Mouse (Mus musculus) CH12.LX (cell line): ENCODE data around the gene Camk2n1. TPM values are rescaled to one million over a fixed set of nuclear protein-coding genes. Genes with fewer than 3 reads are reported as not detected.

Experiments
- DNase-seq: peaks from one replicate; pipeline ENCODE4 v3.0.0-alpha.2; 2013; ENCODE audit errors: extremely low read depth
- H3K27ac ChIP-seq: 2 replicates; pipeline ENCODE4 v1.5.1; 2012; ENCODE audit warnings: low read depth, mild to moderate bottlenecking, control low read depth, moderate library complexity; ENCODE audit not compliant: insufficient read depth
- H3K27me3 ChIP-seq: replicated peaks from 2 replicates; pipeline ENCODE3; 2012; ENCODE audit warnings: inconsistent platforms
- H3K36me3 ChIP-seq, 2 experiments: replicated peaks in 1 of 2; 2 replicates each; pipeline versions ENCODE3 to v1.6.1; 2012; ENCODE audit warnings: inconsistent platforms in 1 of 2, low read length in 1 of 2, mild to moderate bottlenecking in 1 of 2, mixed read lengths in 1 of 2, moderate library complexity in 1 of 2; ENCODE audit not compliant: control insufficient read depth in 1 of 2, insufficient read depth in 1 of 2
- H3K4me1 ChIP-seq, 2 experiments: 2 replicates each; pipeline ENCODE4 v1.6.1; 2012; ENCODE audit warnings: inconsistent platforms in 1 of 2, moderate library complexity in 1 of 2; ENCODE audit not compliant: insufficient read depth in 2 of 2, control insufficient read depth in 1 of 2
- H3K4me2 ChIP-seq: 2 replicates; pipeline ENCODE4 v1.6.1; 2012; ENCODE audit warnings: low read depth, mild to moderate bottlenecking, control low read depth; ENCODE audit not compliant: poor library complexity, insufficient read depth, severe bottlenecking
- H3K4me3 ChIP-seq, 3 experiments: fragments of 150-350 bp in 1 of 3; sonication (generic) in 1 of 3; replicated peaks in 1 of 3; 2 replicates each; pipeline versions ENCODE3 to v1.5.1; 2011 to 2012; ENCODE audit warnings: low read depth in 2 of 3, low read length in 2 of 3, mild to moderate bottlenecking in 2 of 3, moderate library complexity in 2 of 3, control low read depth in 1 of 3, improper control_type of control experiment in 1 of 3, inconsistent platforms in 1 of 3, mixed read lengths in 1 of 3; ENCODE audit not compliant: poor library complexity in 1 of 3
- H3K79me2 ChIP-seq: replicated peaks from 2 replicates; pipeline ENCODE4 v1.6.1; 2012; ENCODE audit warnings: mild to moderate bottlenecking, moderate library complexity; ENCODE audit not compliant: control insufficient read depth, poor library complexity, insufficient read depth, severe bottlenecking; ENCODE audit errors: extremely low read depth
- H3K9ac ChIP-seq: 2 replicates; pipeline ENCODE4 v1.6.1; 2012; ENCODE audit warnings: low read depth, mild to moderate bottlenecking, control low read depth, moderate library complexity; ENCODE audit not compliant: insufficient read depth
- H3K9me3 ChIP-seq: replicated peaks from 2 replicates; pipeline ENCODE3; 2012; ENCODE audit warnings: low read length, inconsistent platforms, mixed read lengths
- BHLHE40 ChIP-seq: IDR thresholded peaks from 2 replicates; pipeline ENCODE4 v1.6.1; 2011; ENCODE audit warnings: mild to moderate bottlenecking, low read depth, low read length, improper control_type of control experiment
- CHD1 ChIP-seq: IDR thresholded peaks from 2 replicates; pipeline ENCODE4 v1.6.1; 2012; ENCODE audit warnings: low read depth, low read length, improper control_type of control experiment, inconsistent platforms
- CTCF ChIP-seq, 2 experiments: IDR thresholded peaks in 1 of 2; conservative IDR thresholded peaks in 1 of 2; 2 replicates each; pipeline ENCODE4 v1.5.1; 2011 to 2012; ENCODE audit warnings: low read depth in 2 of 2, low read length in 2 of 2, improper control_type of control experiment in 1 of 2, inconsistent platforms in 1 of 2, mild to moderate bottlenecking in 1 of 2, moderate library complexity in 1 of 2
- E2F4 ChIP-seq: IDR thresholded peaks from 2 replicates; pipeline ENCODE4 v1.6.1; 2011; ENCODE audit warnings: low read depth, low read length, improper control_type of control experiment; ENCODE audit not compliant: insufficient replicate concordance
- GABPA ChIP-seq: IDR thresholded peaks from 2 replicates; pipeline ENCODE4 v1.6.1; 2012; ENCODE audit warnings: low read depth, low read length, improper control_type of control experiment, inconsistent platforms; ENCODE audit not compliant: insufficient replicate concordance
- HCFC1 ChIP-seq: IDR thresholded peaks from 2 replicates; pipeline ENCODE4 v1.6.1; 2012; ENCODE audit warnings: low read depth, mild to moderate bottlenecking, inconsistent platforms, low read length, improper control_type of control experiment
- IRF4 ChIP-seq: IDR thresholded peaks from 2 replicates; pipeline ENCODE4 v1.6.1; 2014; ENCODE audit warnings: low read depth, mild to moderate bottlenecking, inconsistent platforms, low read length, improper control_type of control experiment
- KAT2A ChIP-seq: IDR thresholded peaks from 2 replicates; pipeline ENCODE4 v1.6.1; 2012; ENCODE audit warnings: low read length, improper control_type of control experiment, inconsistent platforms; ENCODE audit not compliant: insufficient replicate concordance
- MAFK ChIP-seq: IDR thresholded peaks from 2 replicates; pipeline ENCODE4 v1.6.1; 2011; ENCODE audit warnings: low read length, improper control_type of control experiment; ENCODE audit not compliant: insufficient replicate concordance
- MAZ ChIP-seq: IDR thresholded peaks from 2 replicates; pipeline ENCODE4 v1.6.1; 2012; ENCODE audit warnings: low read depth, mild to moderate bottlenecking, inconsistent platforms, low read length, improper control_type of control experiment, moderate library complexity
- POLR2A ChIP-seq: IDR thresholded peaks from 2 replicates; pipeline ENCODE4 v1.6.1; 2011; ENCODE audit warnings: low read depth, mild to moderate bottlenecking, improper control_type of control experiment, low read length
- RAD21 ChIP-seq: IDR thresholded peaks from 2 replicates; pipeline ENCODE4 v1.6.1; 2011; ENCODE audit warnings: low read depth, mild to moderate bottlenecking, low read length, improper control_type of control experiment, moderate library complexity
- SMC3 ChIP-seq: IDR thresholded peaks from 2 replicates; pipeline ENCODE4 v1.6.1; 2011; ENCODE audit warnings: low read depth, low read length, improper control_type of control experiment
- TBP ChIP-seq: conservative IDR thresholded peaks from 2 replicates; pipeline ENCODE4 v1.6.1; 2011; ENCODE audit warnings: low read depth, low read length, improper control_type of control experiment
- TCF12 ChIP-seq: IDR thresholded peaks from 2 replicates; pipeline ENCODE4 v1.6.1; 2014; ENCODE audit warnings: low read depth, mild to moderate bottlenecking, inconsistent platforms, low read length, improper control_type of control experiment
- UBTF ChIP-seq: IDR thresholded peaks from 2 replicates; pipeline ENCODE4 v1.6.1; 2012; ENCODE audit warnings: low read depth, mild to moderate bottlenecking, inconsistent platforms, low read length, improper control_type of control experiment, moderate library complexity
- ZNF384 ChIP-seq: IDR thresholded peaks from 2 replicates; pipeline ENCODE4 v1.6.1; 2012; ENCODE audit warnings: low read depth, low read length, improper control_type of control experiment, inconsistent platforms
- dilution Hi-C: fragments of 300-500 bp; cut with MboI; formaldehyde crosslinking; loops from 2 replicates; pipeline ENCODE4 v1.14.3; 2020; ENCODE audit warnings: low sequenced_read_pairs; ENCODE audit not compliant: extremely low pct_unique_long_range_greater_than_20kb, extremely low pct_ligation_motif_present
- in situ Hi-C: fragments of 300-500 bp; cut with MboI; formaldehyde crosslinking; loops from 3 replicates; pipeline ENCODE4 v1.14.3; 2019; ENCODE audit warnings: low sequenced_read_pairs, low pct_ligation_motif_present, low pct_unique_long_range_greater_than_20kb, mixed read lengths
- polyA plus RNA-seq: library from polyadenylated mRNA; unstranded; fragments of >175 nt; gene quantifications from 2 replicates; pipeline ENCODE4 v1.2.1, GENCODE M21; 2012; ENCODE audit warnings: low read depth; ENCODE audit not compliant: insufficient read length
- total RNA-seq, 2 experiments: library from RNA; depleted of rRNA; stranded (reverse); fragments of 300-350 nt in 1 of 2; fragments of >200 nt in 1 of 2; gene quantifications; 2 replicates each; pipeline ENCODE4 v1.2.3; 2012 to 2014

The Camk2n1 gene
- total and polyA plus RNA-seq, 3 experiments: 0.13 TPM; not detected in 2

GRCm38 (mm10) chr4:138455956-138456341 is 1.8 kb downstream of the Camk2n1 start:
- no peaks in the 10 kb centered on the region for H3K36me3 ChIP-seq
- DNase-seq: no peak
- peaks cover 12 to 40% of the 10 kb centered on the region in 2 experiments for H3K4me1 ChIP-seq
- dilution Hi-C loops: no loop called here
- no peaks in the 10 kb centered on the region for H3K79me2 ChIP-seq
- H3K4me3 ChIP-seq: peak overlapping the region in 2 of 3 experiments; percentile 40 to 68
- H3K4me2 ChIP-seq: peak overlapping the region; percentile 85
- in situ Hi-C loops: no loop called here
- H3K27me3 ChIP-seq: peaks cover 97% of the 10 kb centered on the region
- H3K9ac ChIP-seq: no peak overlapping the region
- TF ChIP-seq UBTF (peak; percentile 93; the same call in 1 of the 2 replicates), TCF12 (no peak)
- TF ChIP-seq, all 38 proteins: peak for 1
- H3K27ac ChIP-seq: no peak overlapping the region
- H3K9me3 ChIP-seq: peaks cover 2% of the 10 kb centered on the region

DNA sequence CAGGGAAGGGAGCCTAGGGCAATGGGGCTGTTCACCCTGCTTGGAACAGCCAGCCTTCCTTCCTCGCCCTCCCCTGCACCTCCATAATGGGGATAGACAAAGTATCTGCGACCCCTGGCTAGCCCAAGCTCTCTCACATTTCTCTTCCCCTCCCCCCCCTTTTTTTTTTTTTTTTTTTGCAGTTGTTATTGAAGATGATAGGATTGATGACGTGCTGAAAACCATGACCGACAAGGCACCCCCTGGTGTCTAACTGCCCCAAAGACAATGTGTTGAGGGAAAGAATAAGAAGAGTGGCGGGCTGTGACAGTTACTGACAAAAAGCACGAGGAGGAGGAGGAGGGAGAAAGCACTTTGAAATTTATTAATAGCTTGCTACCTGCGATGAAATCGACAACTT is 2.4 kb downstream of the Camk2n1 start:
- in situ Hi-C loops (no loop called here), dilution Hi-C loops (no loop called here)

DNA sequence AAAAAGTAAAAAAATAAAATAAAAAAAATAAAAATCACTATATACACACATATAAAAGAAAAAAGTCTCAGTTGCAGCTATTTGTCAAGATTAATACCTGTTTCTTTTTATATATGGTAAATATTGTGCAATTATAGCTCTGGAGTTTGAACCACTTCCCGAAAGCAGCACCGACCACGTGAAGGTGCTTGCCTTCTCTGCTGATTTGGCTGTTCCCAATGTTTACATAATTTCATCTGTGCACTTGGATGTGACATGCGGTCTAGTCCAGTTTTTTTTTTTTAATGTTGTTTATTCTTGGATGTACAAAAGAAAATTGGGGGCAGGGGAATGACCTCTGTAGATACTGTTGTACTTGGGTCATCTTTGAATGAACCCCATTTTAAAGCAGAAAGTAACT is 3.0 kb downstream of the Camk2n1 start:
- no peak overlapping the region for H3K27ac ChIP-seq
- H3K4me1 ChIP-seq: peaks cover 12 to 40% of the 10 kb centered on the region in 2 experiments
- no peak for DNase-seq
- peaks cover 9% of the 10 kb centered on the region for H3K9me3 ChIP-seq
- in situ Hi-C loops: no loop called here
- H3K36me3 ChIP-seq: no peaks in the 10 kb centered on the region
- peaks cover 97% of the 10 kb centered on the region for H3K27me3 ChIP-seq
- TF ChIP-seq CTCF (conservative IDR thresholded peaks at IDR 0.05 in 1 of 2, IDR thresholded peaks at IDR 0.05 in 1 of 2; ENCODE audit: low read depth in 2 of 2, low read length in 2 of 2) (no peak), MAZ (no peak), SMC3 (no peak), BHLHE40 (no peak), TCF12 (no peak), MAFK (no peak), IRF4 (no peak), POLR2A (no peak), TBP (no peak), HCFC1 (no peak), CHD1 (no peak), E2F4 (no peak), GABPA (no peak), RAD21 (no peak)
- TF ChIP-seq, all 38 proteins: peak for 0
- Histone ChIP-seq H3K9ac (no peak overlapping the region), H3K4me3 (no peak overlapping the region), H3K79me2 (no peaks in the 10 kb centered on the region), H3K4me2 (no peak overlapping the region)
- dilution Hi-C loops: no loop called here

More for the DNA sequence above, 2.4 kb downstream of the Camk2n1 start:
- peak overlapping the region in 2 of 3 experiments; percentile 40 to 68 for H3K4me3 ChIP-seq
- TF ChIP-seq CTCF (conservative IDR thresholded peaks at IDR 0.05 in 1 of 2, IDR thresholded peaks at IDR 0.05 in 1 of 2; ENCODE audit: low read depth in 2 of 2, low read length in 2 of 2) (peak in 1 of 2 experiments; percentile 15; a peak in 2 of 4 replicates), KAT2A (no peak), ZNF384 (peak; percentile 86)
- DNase-seq: no peak
- no peak overlapping the region for H3K27ac ChIP-seq
- no peaks in the 10 kb centered on the region for H3K36me3 ChIP-seq
- peaks cover 12 to 40% of the 10 kb centered on the region in 2 experiments for H3K4me1 ChIP-seq
- H3K4me2 ChIP-seq: peak overlapping the region; percentile 85
- H3K79me2 ChIP-seq: no peaks in the 10 kb centered on the region
- peaks cover 7% of the 10 kb centered on the region for H3K9me3 ChIP-seq
- peaks cover 97% of the 10 kb centered on the region for H3K27me3 ChIP-seq
- H3K9ac ChIP-seq: no peak overlapping the region
